Mouse (Mus musculus) cerebellum, adult 2 months (tissue): ENCODE measurements around the gene Gm9045. TPM values are rescaled to one million over a fixed set of nuclear protein-coding genes. Genes with fewer than 3 reads are reported as not detected.
A peak's percentile ranks its signal among the peaks of the same experiment; 100 is the strongest.
"Not testable (repeated sequence)": the region's sequence is repeated elsewhere in the genome, so short reads cannot be mapped to it uniquely, and the experiment has no call there.

ENCODE experiments used
- DNase-seq, 2 experiments: peaks; one replicate each; pipeline ENCODE4 v3.0.0; 2021
- H3K27ac ChIP-seq: fragments of 200-500 bp; 2 replicates; pipeline ENCODE4 v1.5.1; 2012; ENCODE audit warnings: low read length, control low read depth, inconsistent platforms; ENCODE audit not compliant: insufficient read depth
- H3K27me3 ChIP-seq: fragments of 200-500 bp; 2 replicates; pipeline ENCODE4 v1.6.1; 2012; ENCODE audit warnings: inconsistent platforms, mild to moderate bottlenecking, low read length, moderate library complexity; ENCODE audit not compliant: control insufficient read depth, insufficient read depth
- H3K4me1 ChIP-seq: fragments of 200-500 bp; 2 replicates; pipeline ENCODE4 v1.6.1; 2011; ENCODE audit warnings: low read length; ENCODE audit not compliant: control insufficient read depth, insufficient read depth
- H3K4me3 ChIP-seq: fragments of 200-500 bp; replicated peaks from 2 replicates; pipeline ENCODE3; 2011; ENCODE audit warnings: mild to moderate bottlenecking, low read depth, low read length, control low read depth; ENCODE audit not compliant: insufficient read depth
- CTCF ChIP-seq: fragments of 200-500 bp; IDR thresholded peaks from 2 replicates; pipeline ENCODE4 v1.5.1; 2011; ENCODE audit warnings: low read depth, mild to moderate bottlenecking, control low read depth, low read length, moderate library complexity, borderline replicate concordance; ENCODE audit not compliant: insufficient read depth
- POLR2A ChIP-seq: fragments of 200-500 bp; IDR thresholded peaks from 2 replicates; pipeline ENCODE4 v1.6.1; 2011; ENCODE audit warnings: low read length, control low read depth, borderline replicate concordance; ENCODE audit not compliant: insufficient read depth
- WGBS: fragments of 180-500 bp; shearing (Covaris S2); methylation state at CpG from one replicate; pipeline ENCODE4 v1.1.7; 2018; 5-methylcytosine and 5-hydroxymethylcytosine counted together
- polyA plus RNA-seq: library from polyadenylated mRNA; depleted of rRNA; stranded (reverse); fragments of >200 nt; gene quantifications from 2 replicates; pipeline ENCODE4 v1.2.3, GENCODE M21; 2012; rRNA removed

The Gm9045 gene
- polyA plus RNA-seq = 0.05 and 0.07 TPM in 2 replicates

- not testable (repeated sequence) for H3K4me1 ChIP-seq, DNase-seq, H3K4me3 ChIP-seq, H3K27me3 ChIP-seq, H3K27ac ChIP-seq
- WGBS = no CpG with 5 or more reads among the region's 14 CpGs
Measured at GRCm38 (mm10) chr10:118337731-118338130, at the start of gene Gm9045. Gm9045 (minus strand) TSS chr10:118337831.

- no peak overlapping the region for H3K27ac ChIP-seq
- TF ChIP-seq POLR2A = no peak
- TF ChIP-seq CTCF = peak; percentile 91
- H3K4me1 ChIP-seq = no peaks in the 10 kb centered on the region
- DNase-seq = peak; percentile 67 to 68
- no peaks in the 10 kb centered on the region for H3K27me3 ChIP-seq
- WGBS = 2% methylated on average over 10 of the region's 10 CpGs
- H3K4me3 ChIP-seq = no peak overlapping the region
Measured at GRCm38 (mm10) chr10:118370443-118370842, 32.8 kb upstream of the Gm9045 start.

- Histone ChIP-seq H3K4me1 (no peaks in the 10 kb centered on the region), H3K27me3 (no peaks in the 10 kb centered on the region), H3K4me3 (no peak overlapping the region), H3K27ac (no peak overlapping the region)
- WGBS = 86% methylated on average over 9 of the region's 9 CpGs
- TF ChIP-seq POLR2A (no peak), CTCF (no peak)
- no peak for DNase-seq
Measured at GRCm38 (mm10) chr10:118369518-118369917, 31.9 kb upstream of the Gm9045 start.

- not testable (repeated sequence) for H3K4me1 ChIP-seq, H3K27ac ChIP-seq, H3K27me3 ChIP-seq, DNase-seq, H3K4me3 ChIP-seq
- 40% methylated on average over 1 of the region's 11 CpGs for WGBS
Measured at GRCm38 (mm10) chr10:118354005-118354404, 16.4 kb upstream of the Gm9045 start, which contains the start of gene Gm9049. Gm9049 (minus strand) TSS chr10:118354105.

- not testable (repeated sequence) for H3K4me3 ChIP-seq, H3K27me3 ChIP-seq, H3K4me1 ChIP-seq, H3K27ac ChIP-seq, DNase-seq
- WGBS = 63% methylated on average over 1 of the region's 14 CpGs
Measured at GRCm38 (mm10) chr10:118348579-118348978, 10.9 kb upstream of the Gm9045 start, which contains the start of gene Gm9048. Gm9048 (minus strand) TSS chr10:118348679.

- not testable (repeated sequence) for H3K4me1 ChIP-seq, H3K27ac ChIP-seq, H3K27me3 ChIP-seq, DNase-seq, H3K4me3 ChIP-seq
- no CpG with 5 or more reads among the region's 14 CpGs for WGBS
Measured at GRCm38 (mm10) chr10:118343155-118343554, 5.5 kb upstream of the Gm9045 start, which contains the start of gene Gm9046. Gm9046 (minus strand) TSS chr10:118343255.

GRCm38 (mm10) chr10:118332308-118332707, 5.3 kb downstream of the Gm9045 start, which contains the start of gene Gm9044:
Gm9044 (minus strand) TSS chr10:118332408.
- DNase-seq, H3K4me1 ChIP-seq, H3K27me3 ChIP-seq, H3K27ac ChIP-seq, H3K4me3 ChIP-seq: not testable (repeated sequence)
- no CpG with 5 or more reads among the region's 14 CpGs for WGBS

- WGBS = no CpG with 5 or more reads among the region's 11 CpGs
- not testable (repeated sequence) for H3K4me3 ChIP-seq, DNase-seq, H3K4me1 ChIP-seq, H3K27me3 ChIP-seq, H3K27ac ChIP-seq
Measured at GRCm38 (mm10) chr10:118326869-118327268, 10.8 kb downstream of the Gm9045 start, which contains the start of gene Gm9040. Gm9040 (minus strand) TSS chr10:118326969.

- Histone ChIP-seq H3K4me3 (no peak overlapping the region), H3K4me1 (no peaks in the 10 kb centered on the region), H3K27ac (no peak overlapping the region), H3K27me3 (no peaks in the 10 kb centered on the region)
- no peak for DNase-seq
- 76% methylated on average over 8 of the region's 8 CpGs for WGBS
- TF ChIP-seq POLR2A = no peak
Measured at GRCm38 (mm10) chr10:118319024-118319423, 18.6 kb downstream of the Gm9045 start.

GRCm38 (mm10) chr10:118302133-118302532, 35.5 kb downstream of the Gm9045 start:
- H3K4me1 ChIP-seq, H3K27me3 ChIP-seq, H3K4me3 ChIP-seq, DNase-seq, H3K27ac ChIP-seq: not testable (repeated sequence)
- 44% methylated on average over 2 of the region's 2 CpGs for WGBS
